Mouse (Mus musculus) common myeloid progenitor, adult 5-6 weeks (primary cell): ENCODE measurements at regions not wholly inside any gene's neighbourhood (a gene's known extent, or its start where the extent isn't known, plus 50 kb on each side); places are given as distances from the start of the nearest gene placed in this dataset.
"Not testable (repeated sequence)": the region's sequence is repeated elsewhere in the genome, so short reads cannot be mapped to it uniquely, and the experiment has no call there.

Experiments used
- ATAC-seq: replicated peaks from 2 replicates; pipeline ENCODE4 v1.8.0; 2016; ENCODE audit warnings: low read depth, mild to moderate bottlenecking, moderate TSS enrichment, inconsistent platforms; ENCODE audit not compliant: poor library complexity, severe bottlenecking

DNA sequence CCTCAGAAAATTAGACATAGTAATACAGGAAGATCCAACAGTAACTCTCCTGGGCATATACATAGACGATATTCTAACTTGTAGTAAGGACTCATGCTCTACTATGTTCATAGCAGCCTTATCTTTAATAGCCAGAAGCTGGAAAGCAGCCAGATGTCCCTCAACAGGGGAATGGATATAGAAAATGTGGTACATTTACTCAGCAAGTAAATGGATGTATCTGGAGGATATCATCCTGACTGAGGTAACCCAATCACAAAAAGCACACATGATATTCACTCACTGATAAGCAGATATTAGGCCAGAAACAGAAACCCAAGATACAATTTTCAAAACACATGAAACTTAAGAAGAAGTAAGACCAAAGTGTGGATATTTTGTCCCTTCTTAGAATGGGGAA lies 639.8 kb downstream of the Nebl start:
- ATAC-seq = no peak

GRCm38 (mm10) chr2:17081266-17081665 lies 650.0 kb downstream of the Nebl start:
- ATAC-seq = no peak

GRCm38 (mm10) chr2:17065149-17066145 lies 665.8 kb downstream of the Nebl start:
- not testable (repeated sequence) for ATAC-seq
